Mouse (Mus musculus) hindlimb bud, embryonic 11.5 days (tissue): ENCODE results near the gene Stxbp2.

Source experiments
- DNase-seq: peaks from one replicate; pipeline ENCODE4 v3.0.0-alpha.2; 2012; ENCODE audit warnings: low read depth, low spot score; ENCODE audit errors: extremely low spot score

Stxbp2 gene

DNA sequence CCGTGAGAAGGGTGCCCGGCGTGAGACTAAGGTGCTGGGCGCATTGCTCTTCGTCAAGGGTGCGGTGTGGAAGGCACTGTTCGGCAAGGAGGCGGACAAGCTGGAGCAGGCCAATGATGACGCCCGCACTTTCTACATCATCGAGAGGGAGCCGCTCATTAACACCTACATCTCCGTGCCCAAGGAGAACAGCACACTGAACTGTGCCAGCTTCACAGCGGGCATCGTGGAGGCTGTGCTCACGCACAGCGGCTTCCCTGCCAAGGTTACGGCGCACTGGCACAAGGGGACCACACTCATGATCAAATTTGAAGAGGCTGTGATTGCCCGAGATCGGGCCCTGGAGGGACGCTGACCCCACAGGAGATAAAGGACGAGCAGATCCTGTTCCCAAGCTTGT lies 48.5 kb downstream of the Stxbp2 start:
- no peak for DNase-seq

DNA sequence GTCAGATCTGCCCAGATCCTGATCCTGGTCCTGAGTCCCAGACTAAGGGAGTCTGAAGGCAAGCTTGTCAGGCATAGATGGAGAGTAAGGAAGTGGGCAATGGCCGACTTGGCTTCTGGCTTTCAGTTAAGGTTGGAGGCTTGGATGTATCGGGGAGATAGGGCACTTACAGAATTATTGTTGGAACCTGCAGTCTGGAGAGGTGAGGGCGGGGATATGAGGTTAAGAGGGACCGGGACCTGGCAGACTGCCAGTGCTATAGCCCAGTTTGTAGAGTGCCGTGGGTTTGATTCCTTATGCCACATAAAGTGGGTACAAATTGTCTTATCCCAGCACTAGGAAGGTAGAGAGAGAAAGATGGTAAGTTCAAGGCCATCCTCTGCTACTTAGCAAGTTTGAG lies 48.9 kb downstream of the Stxbp2 start:
- DNase-seq, result no peak

DNA sequence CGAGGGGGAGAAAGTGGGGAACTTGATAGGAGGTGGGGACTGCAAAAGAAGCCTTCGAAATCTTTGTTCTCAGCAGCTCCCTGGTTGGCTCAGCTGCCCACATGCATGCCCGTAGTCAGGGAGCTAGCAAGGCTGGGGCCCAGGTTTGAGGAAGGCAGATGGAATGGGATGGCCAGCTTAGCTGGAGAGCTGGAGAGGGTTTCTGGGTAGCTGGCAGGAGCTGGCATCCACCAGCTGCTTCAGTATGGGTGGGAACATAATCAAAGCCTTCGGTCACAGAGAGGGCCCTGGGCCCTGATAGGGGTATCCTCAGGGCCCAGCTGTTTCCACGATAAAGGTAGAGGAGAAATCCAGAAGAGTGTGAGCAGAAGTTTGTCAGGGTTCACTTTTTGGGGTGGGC lies 51.7 kb downstream of the Stxbp2 start:
- DNase-seq, result no peak

DNA sequence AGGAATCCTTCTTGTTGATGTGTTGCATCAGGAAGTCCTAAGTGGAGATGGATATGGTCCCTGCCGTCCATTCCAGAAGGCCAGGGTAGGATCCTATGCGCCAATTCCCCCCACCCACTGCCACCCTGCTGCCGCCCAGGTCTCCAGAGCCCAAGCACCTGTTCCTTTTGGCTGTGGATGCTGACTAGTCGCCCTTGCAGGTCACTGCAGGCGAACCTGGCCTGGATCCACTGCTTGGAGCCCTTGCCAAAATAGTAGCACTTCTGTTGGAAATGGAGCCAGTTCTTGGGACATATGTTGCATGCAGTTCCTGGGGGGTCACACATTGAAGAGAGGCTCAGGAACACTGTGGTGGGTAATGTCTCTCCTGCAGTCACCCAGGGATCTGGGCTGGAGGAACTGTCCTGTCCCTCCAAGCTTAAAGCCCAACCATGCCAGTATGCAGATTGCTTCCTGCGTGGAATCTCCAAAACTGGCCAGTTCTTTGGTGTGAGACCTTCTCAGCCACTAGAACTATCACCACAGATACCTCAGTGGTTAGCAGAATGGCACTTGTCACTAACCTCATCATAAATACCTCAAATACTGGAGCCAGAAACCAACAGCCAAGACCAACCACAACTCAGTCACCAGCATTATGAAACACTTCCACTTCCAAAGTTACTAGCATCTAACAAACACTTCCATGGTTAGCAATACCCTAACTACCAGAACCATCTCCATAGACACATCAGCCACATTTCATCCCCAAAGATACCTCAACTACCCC lies 52.8 kb downstream of the Stxbp2 start:
- no peak for DNase-seq

DNA sequence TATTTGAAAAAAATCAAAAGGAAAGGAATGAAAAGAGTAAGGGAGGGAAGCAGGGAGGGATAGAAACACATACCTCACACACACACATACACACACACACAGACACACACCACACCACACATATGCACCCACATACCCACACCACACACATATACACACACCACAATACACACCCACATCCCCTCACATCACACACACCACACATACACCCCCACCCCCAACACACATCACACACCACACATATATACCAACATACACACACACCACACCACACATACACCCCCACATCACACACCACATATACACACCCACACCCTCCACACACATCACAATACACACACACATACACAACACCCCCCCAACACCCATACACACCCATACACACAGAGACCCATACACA lies 53.8 kb downstream of the Stxbp2 start:
- DNase-seq, result no peak

DNA sequence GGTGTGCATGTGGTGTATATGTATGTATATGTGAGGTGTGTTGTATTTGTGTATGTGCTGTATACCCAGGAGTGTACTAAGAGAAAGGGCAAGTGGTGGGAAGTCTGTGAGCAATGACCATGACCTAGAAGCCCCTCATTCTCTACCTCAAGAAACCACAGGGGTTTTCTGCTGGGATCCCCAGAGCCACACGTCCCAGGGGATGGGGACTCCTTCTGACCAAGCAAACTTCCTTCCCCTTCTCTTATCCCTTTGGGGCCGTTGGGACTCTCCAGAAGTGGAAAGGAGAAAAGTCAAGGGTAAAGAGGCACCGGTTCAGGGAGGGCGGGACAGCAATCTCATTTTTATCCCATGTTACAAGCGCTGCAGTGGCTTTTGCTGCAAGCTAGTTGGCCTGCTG lies 54.7 kb downstream of the Stxbp2 start:
- no peak for DNase-seq

DNA sequence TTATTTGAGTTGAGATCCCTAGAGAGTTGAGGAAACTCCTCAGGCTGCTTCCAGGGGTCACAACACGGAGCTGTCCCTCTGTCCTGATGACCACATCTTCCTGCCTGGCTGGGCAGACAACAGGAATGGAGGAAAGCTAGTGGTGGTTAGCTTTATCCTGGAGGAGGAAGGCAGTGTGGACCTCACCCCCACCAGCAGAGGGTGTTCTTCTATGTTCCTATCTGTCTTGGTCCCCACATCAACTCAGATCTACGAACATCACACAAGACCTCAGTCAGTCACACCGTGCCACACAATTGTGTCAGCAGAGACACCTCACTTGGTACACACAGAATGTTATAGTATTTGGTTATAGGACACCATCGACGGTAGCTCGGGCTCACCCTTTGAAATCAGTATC lies 56.8 kb downstream of the Stxbp2 start:
- no peak for DNase-seq

DNA sequence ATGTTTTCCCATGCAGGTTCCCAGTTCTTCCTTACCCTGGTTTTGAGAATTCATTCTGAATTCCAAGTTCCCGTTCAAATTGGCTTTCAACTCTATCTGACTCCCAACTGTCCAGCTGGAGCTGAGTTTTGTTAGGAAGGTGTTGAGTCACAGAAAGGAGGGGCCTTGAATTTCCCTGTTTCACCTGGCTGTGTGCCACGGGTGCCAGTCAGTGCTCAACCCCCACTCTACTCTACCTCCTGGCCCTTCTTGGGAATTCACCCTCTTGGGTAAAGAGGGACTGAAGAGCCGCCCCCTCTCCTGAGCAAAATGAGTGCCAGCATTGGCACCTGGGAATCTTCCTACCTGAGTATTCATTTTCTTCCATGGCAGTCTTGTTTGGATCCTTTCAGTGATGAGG lies 60.0 kb downstream of the Stxbp2 start:
- DNase-seq, result no peak
